25 mouse cellular contexts compared by ENCODE assay signal in genomic region chr10:86842659-86843058, GRCm38 (mm10).
DNase-seq lines count a peak whose midpoint lies in the region; ATAC-seq and TF ChIP-seq lines count a peak whose summit lies in the region.
"Had no signal": no experiment of that assay in that cellular context is flagged by ENCODE, and none has a peak within 500 bp of the region (broad histone marks: within the 10 kb centered on the region; RNA-seq: fewer than 3 reads in every experiment).

No protein-coding gene starts in this region.

- H3K4me1 ChIP-seq in forebrain, postnatal 0 days (ENCODE audit: insufficient read depth): no peaks in the 10 kb centered on the region
- H3K4me1 ChIP-seq in forebrain, embryonic 13.5 days: no peaks in the 10 kb centered on the region
- H3K4me1 ChIP-seq: forebrain, embryonic 10.5 days; forebrain, embryonic 15.5 days; heart, embryonic 10.5 days; hindbrain, embryonic 15.5 days had no signal

- H3K4me2 ChIP-seq in forebrain, postnatal 0 days (ENCODE audit: low read depth): no peak overlapping the region
- no peak overlapping the region for H3K4me2 ChIP-seq in forebrain, embryonic 13.5 days
- H3K4me2 ChIP-seq: forebrain, embryonic 15.5 days; heart, embryonic 13.5 days; hindbrain, embryonic 15.5 days had no signal

- H3K4me3 ChIP-seq in forebrain, postnatal 0 days (ENCODE audit: low read depth, low read length): no peak overlapping the region
- no peak overlapping the region for H3K4me3 ChIP-seq in forebrain, embryonic 13.5 days
- H3K4me3 ChIP-seq: forebrain, embryonic 10.5 days; forebrain, embryonic 15.5 days; heart, adult 2 months; heart, embryonic 10.5 days; heart, embryonic 13.5 days; hindbrain, embryonic 15.5 days had no signal

- peak; percentile 61 for DNase-seq in forebrain, postnatal 0 days
- peak; percentile 56 for DNase-seq in layer of hippocampus, adult 9-11 months
- DNase-seq in layer of hippocampus, postnatal 25 days (ENCODE audit: extremely low spot score in 1 of 2, low spot score in 1 of 2): no peak
- DNase-seq in brain, adult 2 months (ENCODE audit: low read depth, low spot score): peak; percentile 53
- DNase-seq in thymus, postnatal 25 days: no peak
- DNase-seq: adrenal gland, adult 2 months; adrenal gland, postnatal 14 days; B cell, adult 2 months; cerebellum, adult 18-20 months; cerebellum, adult 9-10 months; cerebellum, postnatal 14 days; gastrocnemius, postnatal 10 days; gastrocnemius, postnatal 36 days; heart, adult 2 months; heart, postnatal 14 days; heart, postnatal 4 days had no signal

- H3K36me3 ChIP-seq in forebrain, postnatal 0 days (ENCODE audit: insufficient read depth): no peaks in the 10 kb centered on the region
- H3K36me3 ChIP-seq in forebrain, embryonic 13.5 days (ENCODE audit: poor library complexity, severe bottlenecking): no peaks in the 10 kb centered on the region
- H3K36me3 ChIP-seq: forebrain, embryonic 10.5 days; forebrain, embryonic 15.5 days; heart, embryonic 10.5 days; hindbrain, embryonic 15.5 days had no signal

- peak; percentile 73 for ATAC-seq in forebrain, postnatal 0 days
- no peak; the same call in 1 of the 2 replicates for ATAC-seq in forebrain, embryonic 13.5 days
- ATAC-seq: forebrain, embryonic 15.5 days; intestine, postnatal 0 days had no signal

- H3K27ac ChIP-seq in forebrain, postnatal 0 days (ENCODE audit: low read depth, low read length): no peak overlapping the region
- H3K27ac ChIP-seq in forebrain, embryonic 13.5 days: no peak overlapping the region
- H3K27ac ChIP-seq: forebrain, embryonic 10.5 days; forebrain, embryonic 15.5 days; heart, adult 2 months; heart, embryonic 10.5 days; heart, embryonic 13.5 days; hindbrain, embryonic 15.5 days had no signal

- no peak overlapping the region for H3K9ac ChIP-seq in forebrain, postnatal 0 days
- H3K9ac ChIP-seq in forebrain, embryonic 13.5 days: no peak overlapping the region
- H3K9ac ChIP-seq: forebrain, embryonic 15.5 days; heart, embryonic 13.5 days; hindbrain, embryonic 15.5 days had no signal

- no peaks in the 10 kb centered on the region for H3K9me3 ChIP-seq in forebrain, postnatal 0 days (ENCODE audit: low read length)
- H3K9me3 ChIP-seq in forebrain, embryonic 13.5 days (replicated peaks): no peaks in the 10 kb centered on the region
- H3K9me3 ChIP-seq: forebrain, embryonic 10.5 days; forebrain, embryonic 15.5 days; G1E; heart, embryonic 10.5 days; heart, embryonic 13.5 days; hindbrain, embryonic 15.5 days had no signal

- H3K27me3 ChIP-seq in forebrain, postnatal 0 days (ENCODE audit: insufficient read depth, low read length): no peaks in the 10 kb centered on the region
- no peaks in the 10 kb centered on the region for H3K27me3 ChIP-seq in forebrain, embryonic 13.5 days
- H3K27me3 ChIP-seq: CH12.LX; forebrain, embryonic 15.5 days; heart, embryonic 13.5 days; hindbrain, embryonic 15.5 days had no signal

- no peak for TF ChIP-seq CTCF in forebrain, postnatal 0 days (IDR thresholded peaks at IDR 0.05; ENCODE audit: low read depth)

- WGBS in forebrain, postnatal 0 days: 66% methylated on average over 5 of the region's 5 CpGs
- WGBS in forebrain, embryonic 13.5 days: 93% methylated on average over 5 of the region's 5 CpGs

Comparison
In these comparisons a context has a peak if more than half of its experiments do, and no peak if none do; other contexts are left out.
1. DNase-seq: peak in forebrain, postnatal 0 days (single experiment), layer of hippocampus, adult 9-11 months (single experiment) and brain, adult 2 months (single experiment); none in layer of hippocampus, postnatal 25 days (0 of 2) and thymus, postnatal 25 days (single experiment).